Mouse (Mus musculus) G1E-ER4 (cell line): ENCODE results near the gene Efna2. TPM values are rescaled to one million over a fixed set of nuclear protein-coding genes. Genes with fewer than 3 reads are reported as not detected.

Experiments
- GATA1 ChIP-seq: IDR thresholded peaks from one replicate; pipeline ENCODE4 v1.8.0; 2012; ENCODE audit warnings: low read length, inconsistent platforms
- polyA plus RNA-seq: library from polyadenylated mRNA; stranded (reverse); fragments of >175 nt; gene quantifications from 2 replicates; pipeline ENCODE4 v1.2.3, GENCODE M21; 2012

The Efna2 gene
- polyA plus RNA-seq, 1 experiment, result 0.52 TPM

- TF ChIP-seq GATA1, result no peak
Observed at GRCm38 (mm10) chr10:80147719-80148601, 31.3 kb upstream of the Efna2 start, which contains the start of gene Midn. TSS of gene Midn (plus strand) at chr10:80148272.

GRCm38 (mm10) chr10:80148610-80149290, 30.5 kb upstream of the Efna2 start:
- TF ChIP-seq GATA1, result no peak

- no peak for TF ChIP-seq GATA1
Observed at GRCm38 (mm10) chr10:80149291-80150225, 29.7 kb upstream of the Efna2 start.

GRCm38 (mm10) chr10:80150226-80151210, 28.8 kb upstream of the Efna2 start:
- no peak for TF ChIP-seq GATA1

- TF ChIP-seq GATA1, result no peak
Observed at GRCm38 (mm10) chr10:80151211-80152034, 27.9 kb upstream of the Efna2 start.

- TF ChIP-seq GATA1, result no peak
Observed at GRCm38 (mm10) chr10:80152071-80152872, 27.0 kb upstream of the Efna2 start.

- TF ChIP-seq GATA1, result no peak
Observed at GRCm38 (mm10) chr10:80152873-80153260, 26.4 kb upstream of the Efna2 start.

- no peak for TF ChIP-seq GATA1
Observed at GRCm38 (mm10) chr10:80153713-80154112, 25.6 kb upstream of the Efna2 start.

- TF ChIP-seq GATA1, result no peak
Observed at GRCm38 (mm10) chr10:80154384-80154783, 24.9 kb upstream of the Efna2 start.

- TF ChIP-seq GATA1, result no peak
Observed at GRCm38 (mm10) chr10:80155277-80155676, 24.0 kb upstream of the Efna2 start.

GRCm38 (mm10) chr10:80156002-80156751, 23.1 kb upstream of the Efna2 start:
- no peak for TF ChIP-seq GATA1

- no peak for TF ChIP-seq GATA1
Observed at GRCm38 (mm10) chr10:80156752-80157053, 22.6 kb upstream of the Efna2 start.
